Mouse (Mus musculus) frontal cortex, adult 2 months (tissue): ENCODE measurements around the gene Togaram1. TPM values are rescaled to one million over a fixed set of nuclear protein-coding genes. Genes with fewer than 3 reads are reported as not detected.

Experiments used
- DNase-seq, 2 experiments: peaks; one replicate each; pipeline ENCODE4 v3.0.0; 2022; ENCODE audit warnings: low spot score in 1 of 2; ENCODE audit errors: extremely low spot score in 1 of 2
- polyA plus RNA-seq: library from polyadenylated mRNA; depleted of rRNA; stranded (reverse); fragments of >200 nt; gene quantifications from 2 replicates; pipeline ENCODE4 v1.2.3, GENCODE M21; 2012; rRNA removed

The Togaram1 gene
- polyA plus RNA-seq, 1 experiment: 23.0 TPM

DNA sequence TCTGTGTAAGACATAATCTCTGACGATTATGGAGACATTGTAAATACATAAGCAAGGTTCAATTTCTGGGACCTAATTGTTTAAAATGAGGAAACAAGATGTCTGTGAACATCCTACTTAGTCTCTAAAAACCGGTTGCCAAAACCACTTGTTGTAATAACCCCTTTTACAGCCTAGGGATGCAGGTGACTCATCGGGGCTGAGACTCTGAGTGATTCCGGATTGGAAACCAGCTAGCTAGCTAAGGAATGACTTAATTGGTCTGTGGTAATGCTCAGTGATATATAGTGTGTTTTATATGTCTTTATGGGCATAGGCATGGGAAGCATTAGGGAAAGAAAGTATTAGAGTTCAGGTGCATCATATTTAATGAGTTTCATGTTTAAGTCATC, 71.9 kb downstream of the Togaram1 start:
- DNase-seq: no peak

DNA sequence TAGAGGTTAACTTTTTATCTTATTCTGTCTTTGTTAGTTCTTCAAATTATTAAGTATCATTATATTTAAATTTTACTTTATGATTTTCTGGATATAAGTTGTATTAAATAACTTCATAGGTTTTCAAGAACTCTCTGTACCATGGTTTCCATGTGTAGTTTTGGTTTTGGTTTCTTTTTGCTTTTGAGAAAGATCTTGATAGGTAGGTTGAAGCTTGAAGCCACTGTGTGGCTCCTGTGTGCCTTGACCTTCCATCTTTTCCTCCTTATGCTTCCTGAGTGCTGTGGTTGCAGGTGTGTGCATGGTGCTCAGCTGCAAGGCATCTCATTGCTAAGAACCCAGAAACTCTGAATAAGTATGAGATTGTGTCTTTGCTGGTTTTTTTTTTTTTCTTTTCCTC, 83.2 kb downstream of the Togaram1 start:
- no peak for DNase-seq

DNA sequence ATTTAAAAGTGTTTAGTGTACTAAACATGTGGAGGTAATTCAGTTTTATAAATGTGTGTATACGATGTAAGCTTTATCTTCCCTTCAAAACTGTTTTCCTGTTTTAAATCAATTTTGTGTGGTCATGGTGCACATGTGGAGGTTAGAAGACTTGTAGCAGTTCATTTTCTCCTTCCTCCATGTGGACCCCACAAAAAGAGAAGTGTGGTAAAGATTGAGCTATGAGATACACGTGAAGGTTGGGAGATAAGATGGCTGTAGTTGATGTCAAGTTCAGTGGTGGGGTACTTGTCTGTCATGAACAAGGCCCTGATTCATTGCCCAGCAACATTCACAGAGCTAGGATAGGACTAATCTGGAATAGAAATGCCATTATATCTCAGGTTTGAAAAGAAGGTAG, 92.6 kb downstream of the Togaram1 start:
- DNase-seq: no peak

DNA sequence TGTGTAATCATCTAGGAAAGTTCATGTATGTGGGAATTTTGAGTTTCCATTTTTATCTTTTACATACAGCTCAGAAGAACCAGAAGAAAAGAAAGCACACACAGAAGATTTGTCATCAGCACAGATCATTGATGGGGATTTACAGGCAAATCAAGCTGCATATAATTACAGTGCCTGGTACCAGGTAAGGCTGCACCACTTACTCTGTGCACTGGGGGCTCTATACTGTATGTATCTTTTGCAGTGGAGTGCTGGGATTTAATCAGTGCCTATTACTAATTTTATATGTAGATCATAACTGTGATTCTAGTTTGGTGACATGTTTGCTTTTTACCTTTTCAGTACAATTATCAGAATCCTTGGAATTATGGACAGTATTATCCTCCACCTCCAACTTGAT, 95.5 kb downstream of the Togaram1 start:
- DNase-seq: no peak

DNA sequence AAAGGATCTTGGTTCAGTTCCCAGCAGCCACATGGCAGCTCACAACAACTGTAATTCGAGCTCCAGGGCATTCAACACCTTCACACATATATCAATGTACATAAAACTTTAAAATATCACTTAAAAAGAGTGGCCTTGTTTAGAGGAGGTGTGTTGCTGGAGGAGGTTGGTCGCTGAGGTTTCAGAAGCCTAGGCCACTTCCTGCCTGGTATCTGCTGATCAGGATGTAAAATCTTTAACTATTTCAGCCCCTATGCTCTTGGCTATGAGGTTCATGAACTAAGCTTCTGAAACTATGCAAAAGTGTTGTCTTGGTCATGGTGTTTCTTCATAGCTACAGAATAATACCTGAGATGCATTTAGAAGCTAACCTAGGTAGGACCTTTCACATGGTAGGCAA, 99.6 kb downstream of the Togaram1 start:
- no peak for DNase-seq

DNA sequence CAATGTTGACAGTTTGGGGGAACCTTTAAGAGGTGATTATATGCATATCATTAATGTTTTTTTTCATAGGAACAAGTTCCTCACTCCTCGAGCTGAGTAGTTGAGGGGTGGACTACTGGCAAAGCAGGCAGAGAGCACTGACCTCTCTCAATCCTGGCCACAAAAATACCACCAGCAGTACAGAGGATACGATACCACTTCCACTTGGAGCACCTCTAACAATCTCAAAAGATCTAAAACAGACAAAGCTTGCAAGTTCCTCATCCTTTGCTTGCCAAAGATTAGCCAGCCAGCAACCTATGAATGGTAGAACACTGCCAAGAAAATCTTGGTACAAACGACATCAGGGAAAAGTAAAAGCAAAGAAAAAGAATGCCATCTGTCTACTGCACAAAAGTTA, 100.6 kb downstream of the Togaram1 start:
- no peak for DNase-seq

DNA sequence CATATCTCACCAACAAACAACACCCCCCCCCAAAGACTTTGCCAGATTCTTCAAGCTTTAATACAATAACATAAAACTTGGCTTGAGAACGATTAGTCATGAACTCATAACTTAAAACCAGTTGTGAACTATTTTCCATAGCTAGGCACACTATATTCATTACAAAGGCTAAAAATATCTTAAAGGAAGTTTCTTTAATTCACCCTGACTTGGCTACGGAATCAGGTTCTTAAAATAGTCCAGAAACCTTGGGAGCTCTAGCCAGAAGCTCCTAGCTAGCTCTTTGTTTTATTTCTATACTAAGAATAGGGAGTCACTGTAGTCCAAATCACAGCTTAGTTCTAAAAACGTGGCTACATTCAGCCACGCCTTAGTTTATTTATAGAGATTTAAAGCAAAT, 102.8 kb downstream of the Togaram1 start:
- DNase-seq: peak in 1 of 2 experiments; percentile 20

Other genes starting within 250 kb of the Togaram1 start
- 8.4 and 9.4 TPM in 2 replicates for gene Gm527, start 47.9 kb upstream of the Togaram1 start, polyA plus RNA-seq
- 11.0 and 11.1 TPM in 2 replicates for gene Klhl28, start 270 bp upstream of the Togaram1 start, polyA plus RNA-seq
- 44.5 and 50.9 TPM in 2 replicates for gene Prpf39, start 70.5 kb downstream of the Togaram1 start, polyA plus RNA-seq
- 270 and 323 TPM in 2 replicates for gene Fkbp3, start 108.2 kb downstream of the Togaram1 start, polyA plus RNA-seq
- gene Fancm, start 109.8 kb downstream of the Togaram1 start, polyA plus RNA-seq: 6.7 and 7.4 TPM in 2 replicates
- 0.36 and 0.52 TPM in 2 replicates for gene Mis18bp1, start 206.8 kb downstream of the Togaram1 start, polyA plus RNA-seq